In genomic region chr15:31211910-31212309, GRCm38 (mm10) we compare ENCODE assay signal across 11 mouse cellular contexts. TPM values are rescaled to one million over a fixed set of nuclear protein-coding genes. Genes with fewer than 3 reads are reported as not detected.
DNase-seq lines count a peak whose midpoint lies in the region; ATAC-seq and TF ChIP-seq lines count a peak whose summit lies in the region.
"Had no signal": no experiment of that assay in that cellular context is flagged by ENCODE, and none has a peak within 500 bp of the region (broad histone marks: within the 10 kb centered on the region; RNA-seq: fewer than 3 reads in every experiment).

No protein-coding gene starts in this region.

- no peaks in the 10 kb centered on the region for H3K4me1 ChIP-seq in kidney, embryonic 14.5 days (ENCODE audit: control insufficient read depth, insufficient read depth, low read length)
- H3K4me1 ChIP-seq: embryonic facial prominence, embryonic 12.5 days; limb, embryonic 15.5 days had no signal

- H3K9ac ChIP-seq in kidney, embryonic 14.5 days (ENCODE audit: low read depth, low read length): no peak overlapping the region
- H3K9ac ChIP-seq: embryonic facial prominence, embryonic 12.5 days; limb, embryonic 15.5 days had no signal

- no peak overlapping the region for H3K27ac ChIP-seq in kidney, embryonic 14.5 days (ENCODE audit: low read depth, low read length)
- H3K27ac ChIP-seq: embryonic facial prominence, embryonic 12.5 days; limb, embryonic 15.5 days had no signal

- TF ChIP-seq CTCF in brain, embryonic 14.5 days (IDR thresholded peaks at IDR 0.05; ENCODE audit: borderline replicate concordance, extremely low read depth, insufficient read depth, insufficient read length): no peak

- ATAC-seq in kidney, embryonic 14.5 days (ENCODE audit: low FRiP score, low TSS enrichment): no peak

- H3K4me2 ChIP-seq in kidney, embryonic 14.5 days (replicated peaks; ENCODE audit: low read depth, low read length): no peak overlapping the region
- H3K4me2 ChIP-seq: embryonic facial prominence, embryonic 12.5 days; limb, embryonic 15.5 days had no signal

- H3K4me3 ChIP-seq in kidney, embryonic 14.5 days (ENCODE audit: low read length): no peak overlapping the region
- H3K4me3 ChIP-seq: embryonic facial prominence, embryonic 12.5 days; limb, embryonic 15.5 days; myocyte had no signal

- 78% methylated on average over 7 of the region's 7 CpGs for WGBS in kidney, embryonic 14.5 days

- no peaks in the 10 kb centered on the region for H3K36me3 ChIP-seq in kidney, embryonic 14.5 days (ENCODE audit: control insufficient read depth, insufficient read depth, low read length)
- H3K36me3 ChIP-seq: embryonic facial prominence, embryonic 12.5 days; limb, embryonic 15.5 days had no signal

- no peak for TF ChIP-seq POLR2A in brain, embryonic 14.5 days (IDR thresholded peaks at IDR 0.05; ENCODE audit: borderline replicate concordance, extremely low read depth, insufficient read depth, insufficient read length, poor library complexity, severe bottlenecking)

- no peaks in the 10 kb centered on the region for H3K27me3 ChIP-seq in kidney, embryonic 14.5 days (ENCODE audit: control insufficient read depth, insufficient read depth, low read length)
- H3K27me3 ChIP-seq: embryonic facial prominence, embryonic 12.5 days; limb, embryonic 15.5 days had no signal

- peak; percentile 16 for DNase-seq in kidney, adult 11 months
- peak; percentile 57 for DNase-seq in brain, embryonic 14.5 days (ENCODE audit: low read depth)
- peak; percentile 18 for DNase-seq in kidney, adult 18-20 months
- DNase-seq in lung, postnatal 10 days: peak; percentile 72
- no peak for DNase-seq in frontal cortex, postnatal 36 days (ENCODE audit: low spot score in 2 of 2)
- DNase-seq in layer of hippocampus, postnatal 10 days (ENCODE audit: low spot score in 2 of 2): no peak
- no peak for DNase-seq in spleen, postnatal 4 days (ENCODE audit: low spot score in 2 of 2)

- no peaks in the 10 kb centered on the region for H3K9me3 ChIP-seq in kidney, embryonic 14.5 days (ENCODE audit: control insufficient read depth, low read length)
- H3K9me3 ChIP-seq: embryonic facial prominence, embryonic 12.5 days; limb, embryonic 15.5 days had no signal

RNA-seq across cellular contexts. Expression of gene Dap, which starts 12.2 kb away (rescaled TPM):
- 87.1 and 96.9 TPM in 2 replicates for polyA plus RNA-seq in kidney, embryonic 14.5 days (2014; fragmentation: Nextera tagmentation; extraction: Ambion mirVana)
- polyA plus RNA-seq in brain, embryonic 14.5 days (2012; rRNA removed): 16.6 and 24.4 TPM in 2 replicates
- total RNA-seq in layer of hippocampus, postnatal 10 days (2021): 10 to 100 TPM; 17.2 to 21.4 TPM

Comparison
In these comparisons a context has a peak if more than half of its experiments do, and no peak if none do; other contexts are left out.
1. DNase-seq: peak in kidney, adult 11 months (single experiment), brain, embryonic 14.5 days (single experiment), kidney, adult 18-20 months (single experiment) and lung, postnatal 10 days (single experiment); none in frontal cortex, postnatal 36 days (0 of 2), layer of hippocampus, postnatal 10 days (0 of 2) and spleen, postnatal 4 days (0 of 2).